Mouse (Mus musculus) kidney, adult 18-20 months (tissue): ENCODE measurements around the gene Fam13c.

ENCODE experiments used
- DNase-seq: peaks from one replicate; pipeline ENCODE4 v3.0.0; 2021

Fam13c gene

DNA sequence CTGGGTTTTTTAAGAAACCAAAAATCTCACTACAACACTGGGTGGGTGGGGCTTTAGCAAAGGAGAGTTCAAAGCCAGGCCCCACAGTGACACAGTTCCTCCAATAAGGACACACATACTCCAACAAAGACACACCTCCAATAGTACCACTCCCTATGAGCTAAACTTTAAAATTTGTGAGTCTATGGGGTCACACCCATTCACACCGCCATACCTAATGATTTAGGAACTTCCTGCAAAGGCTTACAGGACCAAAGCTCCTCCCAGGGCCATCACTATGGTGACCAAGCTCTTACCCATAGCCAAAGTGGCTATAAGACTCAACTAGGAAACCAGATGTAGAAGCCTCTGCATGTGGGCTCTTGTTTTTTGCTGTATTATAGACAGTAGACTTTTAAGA is 30.6 kb downstream of the Fam13c start:
- no peak for DNase-seq

DNA sequence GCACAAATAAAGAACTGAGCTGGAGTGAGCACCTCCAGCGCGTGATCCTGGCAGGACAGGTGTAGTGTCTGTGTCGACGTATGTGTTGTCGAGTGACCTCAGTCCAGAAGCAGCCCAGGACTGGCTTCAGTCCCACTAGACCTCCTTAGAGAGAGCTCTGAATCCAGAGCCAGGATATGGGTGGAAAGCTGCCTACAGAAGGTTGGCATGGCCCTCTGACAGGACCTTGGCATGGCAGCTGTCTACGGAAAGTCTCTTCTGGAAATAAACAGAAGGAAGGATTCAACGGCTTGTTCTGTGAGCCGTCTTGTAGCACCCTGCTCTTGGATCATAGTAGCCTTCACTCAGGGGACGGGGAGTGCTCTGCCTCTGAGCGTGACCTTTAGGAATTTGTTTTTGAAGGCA is 37.5 kb downstream of the Fam13c start:
- DNase-seq: no peak

DNA sequence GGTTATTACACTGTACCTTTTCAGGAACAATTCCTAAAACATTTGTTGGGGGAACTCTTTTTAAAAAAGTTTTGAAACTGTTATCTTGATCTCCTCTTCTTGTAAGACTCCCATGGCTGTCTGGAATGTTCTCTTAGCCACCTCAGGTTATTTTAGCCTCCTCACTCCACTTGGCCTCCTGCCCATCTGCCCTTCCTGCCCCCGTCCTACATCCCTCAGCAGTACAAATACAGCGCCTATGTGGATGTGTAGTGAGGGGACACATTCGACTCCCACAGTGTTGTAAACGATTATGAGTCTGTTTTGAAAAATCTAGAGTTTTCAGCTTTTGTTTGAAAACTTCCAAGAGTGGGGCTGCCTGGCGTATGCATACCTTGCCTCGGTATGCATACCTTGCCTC is 43.5 kb downstream of the Fam13c start:
- DNase-seq: no peak

DNA sequence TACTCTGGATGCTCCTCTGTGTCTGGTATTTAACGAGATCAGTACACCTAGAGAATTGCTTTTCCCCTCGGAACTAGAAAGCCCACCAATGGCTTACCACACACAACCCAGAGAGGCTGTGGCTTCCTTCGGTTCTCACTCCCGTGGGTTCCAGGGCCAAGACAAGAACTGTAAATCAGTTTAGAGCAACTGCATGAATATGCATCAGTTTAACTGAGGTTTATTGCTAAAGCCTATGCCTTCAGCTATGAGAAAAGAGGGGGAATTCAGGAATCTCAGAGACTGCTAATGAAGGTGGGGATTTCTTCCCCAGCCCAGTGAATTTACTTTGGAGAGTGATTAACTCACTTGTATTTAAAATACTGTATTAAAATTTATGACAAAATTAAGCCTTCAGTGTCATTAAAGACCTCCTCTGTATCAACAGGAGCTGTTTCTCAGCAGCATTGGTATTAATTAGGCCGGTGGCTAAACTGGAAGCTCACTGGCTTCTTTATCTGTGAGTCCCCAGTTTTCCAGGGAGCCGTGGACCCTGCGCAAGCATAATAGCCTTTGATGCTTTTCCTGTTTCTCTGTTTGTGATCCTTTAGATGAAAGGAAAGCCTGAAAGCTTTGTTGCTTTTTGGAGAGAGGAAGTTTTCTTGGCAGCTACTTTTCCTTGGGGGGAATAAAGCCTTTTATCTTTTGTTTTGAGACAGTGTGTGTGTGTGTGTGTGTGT is 44.4 kb downstream of the Fam13c start:
- DNase-seq: no peak

DNA sequence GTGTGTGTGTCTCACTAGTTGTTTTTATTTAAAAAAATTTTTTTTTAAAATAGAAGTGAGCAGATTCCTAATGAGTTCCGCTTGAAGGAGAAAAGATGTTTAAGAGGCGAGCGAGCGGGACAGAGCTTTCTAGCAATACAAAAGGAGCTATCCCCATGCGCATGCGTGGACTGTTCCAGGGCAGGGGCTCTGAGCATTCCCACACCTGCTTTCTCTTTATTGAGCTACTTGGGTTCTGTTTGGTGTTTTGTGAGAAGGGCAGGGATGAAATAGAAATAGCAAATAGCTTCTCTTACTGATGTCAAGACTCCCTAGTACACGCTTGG is 45.0 kb downstream of the Fam13c start:
- no peak for DNase-seq

DNA sequence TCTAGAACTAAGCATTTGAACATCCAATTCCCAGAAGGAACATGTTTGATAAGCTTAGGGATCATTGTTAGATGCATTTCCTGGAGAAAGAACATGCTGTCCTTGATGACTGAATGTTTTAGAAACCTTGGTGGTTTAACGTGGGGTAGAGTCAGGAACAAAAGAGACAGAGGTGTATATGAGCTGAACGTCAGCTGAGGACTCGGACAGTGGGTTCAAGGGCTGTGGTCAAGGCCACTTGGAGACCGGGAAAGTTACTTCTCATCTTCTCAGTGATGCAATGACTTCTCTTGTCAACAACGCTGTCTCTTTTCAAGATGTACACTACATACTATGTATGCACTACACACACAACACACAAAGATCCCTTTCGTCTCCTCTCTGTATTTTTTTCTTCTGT is 46.4 kb downstream of the Fam13c start:
- DNase-seq: no peak

DNA sequence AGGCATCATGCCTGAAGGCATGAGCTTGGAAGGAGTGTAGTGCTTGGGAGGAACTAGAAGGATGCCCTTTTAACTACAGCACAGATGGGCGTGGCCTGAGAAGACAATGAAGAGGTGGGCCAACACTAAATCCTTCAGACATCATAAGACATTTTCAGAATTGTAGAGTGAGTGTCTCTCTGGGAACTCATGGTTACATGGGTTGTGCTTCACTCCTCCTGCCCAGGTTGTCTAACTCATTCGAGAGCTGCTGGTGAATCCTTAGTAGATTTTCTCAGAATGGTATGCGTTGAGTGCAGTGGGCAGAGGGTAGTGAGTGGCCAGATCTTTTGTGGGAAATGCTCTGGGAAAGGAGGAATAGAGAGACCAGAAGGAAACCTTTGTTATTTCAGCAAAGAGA is 53.6 kb downstream of the Fam13c start:
- DNase-seq: no peak

DNA sequence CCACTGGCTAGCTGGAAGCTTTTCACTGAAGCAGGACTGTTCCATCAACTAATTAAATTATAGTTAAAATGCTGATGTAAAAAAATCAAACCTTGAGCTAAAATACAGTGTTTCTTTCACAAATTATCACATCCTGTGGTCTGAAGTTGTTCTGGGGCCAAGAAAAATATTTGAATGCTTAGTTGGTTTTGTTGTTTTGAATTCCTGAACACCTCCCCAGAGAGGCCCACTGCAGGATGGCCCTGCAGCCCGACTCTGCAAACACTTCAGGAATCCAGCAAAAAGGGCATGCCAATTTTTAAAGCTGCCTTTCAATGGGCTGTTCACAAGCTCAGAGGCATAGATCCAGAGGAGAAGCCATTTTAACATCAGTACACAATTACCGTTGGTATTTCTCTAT is 54.2 kb downstream of the Fam13c start:
- no peak for DNase-seq

DNA sequence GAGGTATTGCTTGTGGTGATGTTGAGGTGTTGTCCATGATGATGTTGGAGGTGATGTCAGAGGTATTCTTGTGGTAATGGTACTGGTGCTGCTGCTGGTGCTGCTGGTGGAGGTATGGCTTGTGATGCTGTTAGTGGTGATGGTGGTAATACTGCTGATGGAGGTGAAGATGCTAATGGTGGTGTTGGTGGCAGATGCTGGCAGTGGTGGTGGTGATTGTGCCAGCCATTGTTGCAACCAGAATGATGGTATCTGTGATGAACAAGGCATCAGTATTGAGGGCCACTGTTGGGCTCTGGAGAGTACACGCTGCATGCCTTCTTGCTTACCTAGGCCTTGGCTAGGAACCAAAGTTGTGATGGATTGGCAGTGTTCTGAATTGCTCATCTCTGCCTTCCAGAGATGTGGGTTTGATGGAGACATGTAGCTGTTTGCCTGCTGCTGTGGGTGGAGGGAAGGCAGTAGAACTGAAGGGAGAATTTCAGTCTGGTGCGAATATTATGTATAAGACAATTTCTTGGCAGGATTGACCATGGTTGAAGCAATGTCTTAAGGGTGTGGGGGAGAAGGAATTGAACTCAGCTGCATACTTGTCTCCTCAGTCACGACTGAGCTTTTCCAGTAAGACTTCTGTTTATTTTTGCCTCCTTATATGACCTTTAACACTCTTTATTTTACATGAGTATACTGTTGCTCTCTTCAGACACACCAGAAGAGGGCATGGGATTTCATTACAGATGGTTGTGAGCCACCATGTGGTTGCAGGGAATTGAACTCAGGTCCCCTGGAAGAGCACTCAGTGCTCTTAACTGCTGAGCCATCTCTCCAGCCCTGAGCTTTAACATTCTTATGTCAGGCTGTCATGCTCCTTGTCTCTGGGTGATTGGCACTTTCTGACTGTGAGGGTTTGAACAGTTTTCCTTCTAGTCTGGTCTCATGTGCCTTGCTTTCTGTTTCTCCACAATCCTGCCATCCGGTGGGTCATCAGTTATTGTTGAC is 55.1 kb downstream of the Fam13c start:
- no peak for DNase-seq

DNA sequence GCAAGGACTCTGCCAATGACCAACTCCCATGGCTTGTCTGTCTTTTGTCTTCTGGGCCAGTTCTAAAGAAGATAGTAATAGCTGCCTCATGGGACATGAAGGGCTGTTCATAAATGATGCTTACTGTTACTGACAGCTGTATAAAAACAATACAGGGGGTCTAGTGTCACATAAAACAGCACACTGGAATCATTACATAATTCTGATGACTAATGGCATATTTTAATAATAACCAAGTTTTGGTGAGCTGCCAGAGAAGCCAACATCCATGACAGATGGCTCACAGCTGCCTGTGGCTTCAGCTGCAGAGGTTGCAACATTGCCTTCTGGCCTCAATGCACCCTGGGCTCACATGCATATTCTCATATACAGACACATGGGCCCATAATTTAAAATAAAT is 56.7 kb downstream of the Fam13c start:
- DNase-seq: no peak

DNA sequence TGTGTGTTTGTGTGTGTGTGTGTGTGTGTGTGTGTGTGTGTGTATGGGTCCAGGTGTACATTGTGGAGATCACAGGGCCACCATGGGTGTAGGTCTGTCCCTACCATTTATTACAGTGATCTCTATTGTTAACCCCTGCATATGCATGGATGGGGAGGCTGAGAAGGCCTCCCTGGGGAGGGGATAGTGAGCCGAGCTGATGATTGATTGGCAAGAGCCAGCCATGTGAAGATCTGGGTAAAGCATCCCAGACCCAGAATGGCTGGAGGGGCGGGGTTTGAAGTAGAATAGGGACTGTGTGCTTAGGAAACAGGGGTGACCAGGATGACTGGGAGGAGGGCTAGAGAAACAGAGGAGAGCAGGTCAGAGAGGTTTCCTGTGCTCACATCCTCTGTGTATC is 58.0 kb downstream of the Fam13c start:
- no peak for DNase-seq

DNA sequence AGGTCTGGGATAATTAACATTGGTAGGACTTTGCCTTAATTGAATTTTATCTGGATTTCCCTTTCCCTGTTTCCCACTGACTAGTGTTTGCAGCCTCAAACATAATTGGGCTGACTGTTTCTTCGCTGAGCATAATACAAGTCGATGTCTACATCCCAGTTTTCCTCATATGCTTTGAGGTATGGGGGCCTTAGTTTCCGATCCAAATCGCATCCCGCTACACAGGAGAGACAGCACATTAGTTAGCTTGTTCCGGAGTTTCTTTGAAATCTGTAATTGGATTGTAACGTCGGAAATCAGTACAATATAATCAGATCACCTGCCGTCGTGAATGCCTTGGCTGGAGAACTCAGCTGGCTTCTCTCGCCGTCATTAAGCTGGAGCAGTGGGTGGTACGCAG is 59.0 kb downstream of the Fam13c start:
- DNase-seq: no peak

DNA sequence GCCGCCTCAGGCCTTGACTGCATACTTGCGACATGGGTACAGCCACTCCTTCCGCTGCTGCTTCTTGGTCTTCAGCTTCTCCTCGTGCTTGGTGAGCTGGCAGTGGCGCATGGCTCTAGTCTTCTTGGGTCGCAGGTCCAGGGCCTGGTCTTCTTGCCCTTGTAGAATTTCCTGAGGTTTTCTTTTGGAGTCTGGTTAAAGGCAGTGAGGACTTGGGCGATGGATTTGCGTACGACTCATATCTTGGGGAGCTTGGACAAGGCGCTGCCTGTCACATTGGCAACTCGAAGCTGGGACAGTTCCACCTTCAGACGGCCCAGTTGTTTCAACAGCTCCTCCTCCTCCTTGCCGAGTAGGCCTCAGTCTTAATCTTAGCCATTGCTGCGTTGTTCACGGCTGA is 64.6 kb downstream of the Fam13c start:
- no peak for DNase-seq

DNA sequence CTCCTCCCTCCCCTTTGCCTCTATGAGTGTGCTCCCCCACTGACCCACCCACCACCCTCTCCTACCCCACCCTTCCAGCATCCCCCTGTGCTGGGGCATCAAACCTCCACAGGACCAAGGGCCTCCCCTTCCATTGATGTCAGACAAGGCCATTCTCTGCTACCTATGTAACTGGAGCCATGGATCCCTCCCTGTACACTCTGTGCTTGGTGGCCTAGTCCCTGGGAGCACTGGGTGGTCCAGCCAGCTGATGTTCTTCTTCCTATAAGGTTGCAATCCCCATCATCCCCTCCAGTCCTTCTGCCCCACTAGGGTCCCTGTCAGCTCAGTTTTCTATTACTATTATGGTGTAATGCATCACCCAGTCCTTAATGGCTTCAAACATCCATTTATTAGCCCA is 65.1 kb downstream of the Fam13c start:
- no peak for DNase-seq

DNA sequence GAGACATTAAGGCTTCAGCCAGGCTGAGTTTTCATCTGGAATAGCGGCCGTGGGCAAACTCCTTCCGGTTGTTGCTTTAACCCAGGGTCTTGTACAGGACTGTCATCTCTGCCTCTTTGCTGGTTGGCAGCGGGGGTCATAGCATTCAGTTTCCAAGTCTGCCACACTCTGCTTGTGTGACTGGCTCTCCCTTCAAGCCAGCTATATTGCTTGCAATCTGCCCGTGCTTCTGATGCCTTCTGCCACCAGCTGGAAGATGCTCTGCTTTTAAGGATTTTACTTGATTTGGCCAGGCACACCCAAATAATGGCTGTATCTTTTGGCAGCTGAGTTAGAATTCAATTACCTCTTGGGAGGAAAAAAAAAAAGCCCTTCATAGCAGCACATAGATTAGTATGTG is 65.6 kb downstream of the Fam13c start:
- DNase-seq: no peak

DNA sequence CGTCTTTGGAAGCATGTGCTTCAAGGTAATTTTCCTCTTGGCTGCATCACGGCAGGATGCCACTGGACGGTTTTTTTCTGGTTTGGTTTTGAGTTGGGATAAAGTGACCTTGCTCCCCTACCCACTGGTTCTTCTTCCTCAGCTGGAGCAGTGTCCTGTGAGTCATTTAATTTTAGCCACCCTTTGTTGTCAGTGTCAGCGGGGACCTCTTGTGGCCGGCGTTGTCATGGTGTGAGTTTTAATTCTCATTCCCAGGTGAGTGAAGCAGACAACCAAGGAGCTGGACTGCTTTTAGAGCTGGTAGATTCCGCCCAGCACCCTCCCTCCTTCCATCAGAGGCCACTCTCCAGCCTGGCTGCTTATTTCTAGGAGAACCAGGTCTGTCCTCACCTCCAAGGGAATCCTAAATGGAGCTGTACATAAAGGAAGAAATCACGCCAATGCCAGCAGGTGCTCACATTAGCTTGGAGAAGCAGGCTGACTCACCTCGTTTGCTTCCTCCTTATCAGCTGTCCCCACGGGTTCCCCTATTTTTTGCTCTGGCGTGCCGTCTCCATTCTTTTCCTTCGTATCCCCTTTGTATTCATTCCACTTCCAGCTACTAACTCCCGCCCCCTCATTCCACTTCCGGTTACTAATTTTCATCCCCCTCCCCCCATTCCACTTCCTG is 66.4 kb downstream of the Fam13c start:
- peak; percentile 33 for DNase-seq

DNA sequence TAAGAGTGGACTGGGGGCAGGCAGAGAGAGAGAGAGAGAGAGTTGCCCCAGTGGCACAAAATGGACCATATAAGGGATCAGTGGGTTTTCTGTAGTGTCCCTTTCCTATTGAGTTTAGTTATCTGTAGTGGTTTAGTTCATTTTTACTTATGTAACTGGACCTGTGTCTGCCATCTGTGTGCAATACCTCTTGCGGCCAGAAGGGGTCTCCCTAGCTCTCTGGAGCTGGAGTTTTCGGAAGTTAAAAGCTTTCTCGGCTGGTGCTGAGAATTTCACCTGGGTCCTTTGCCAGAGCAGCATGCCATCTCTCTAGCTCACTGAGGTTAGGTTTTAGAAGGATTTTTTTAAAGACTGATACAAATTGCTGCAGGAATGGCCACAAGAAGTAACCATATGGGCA is 67.6 kb downstream of the Fam13c start:
- DNase-seq: no peak

DNA sequence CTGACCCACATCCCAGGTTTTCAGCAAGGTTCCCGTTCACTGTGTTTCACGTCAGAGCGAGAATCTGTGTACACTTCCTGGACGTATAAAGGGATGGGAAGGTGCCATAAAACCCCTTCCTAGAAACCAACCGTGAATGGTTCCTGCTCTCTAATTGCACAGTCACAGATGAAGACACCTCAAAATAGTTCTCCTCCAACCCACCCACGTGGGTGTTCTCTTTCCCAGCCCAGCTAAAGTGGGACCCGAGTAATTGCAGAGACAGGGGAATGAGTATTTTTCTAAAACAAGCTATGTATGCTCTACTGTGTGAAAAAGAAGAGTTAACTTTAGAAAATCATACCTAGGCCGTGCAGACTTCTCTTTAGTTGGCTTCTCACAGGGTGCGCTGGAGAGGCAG is 74.6 kb downstream of the Fam13c start:
- DNase-seq: no peak

DNA sequence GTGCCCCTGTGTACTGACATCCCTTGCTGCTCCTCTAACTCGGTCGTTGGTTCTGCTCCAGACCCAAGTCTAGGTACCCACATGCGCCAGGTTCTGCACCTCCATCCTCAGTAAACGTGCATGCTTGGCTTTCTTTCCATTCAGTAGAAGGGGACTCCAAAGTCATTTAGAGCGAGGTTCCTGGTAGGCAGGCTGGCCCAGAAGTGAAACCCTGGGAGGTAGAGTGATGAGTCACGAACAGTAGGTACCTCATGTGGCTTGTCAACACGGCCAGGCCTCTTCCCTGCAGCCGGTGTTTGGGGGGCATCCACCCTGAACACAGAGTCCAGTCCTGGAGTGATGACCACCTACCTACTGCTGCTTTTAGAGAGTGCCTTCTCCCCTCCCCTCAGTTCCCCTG is 76.4 kb downstream of the Fam13c start:
- no peak for DNase-seq

DNA sequence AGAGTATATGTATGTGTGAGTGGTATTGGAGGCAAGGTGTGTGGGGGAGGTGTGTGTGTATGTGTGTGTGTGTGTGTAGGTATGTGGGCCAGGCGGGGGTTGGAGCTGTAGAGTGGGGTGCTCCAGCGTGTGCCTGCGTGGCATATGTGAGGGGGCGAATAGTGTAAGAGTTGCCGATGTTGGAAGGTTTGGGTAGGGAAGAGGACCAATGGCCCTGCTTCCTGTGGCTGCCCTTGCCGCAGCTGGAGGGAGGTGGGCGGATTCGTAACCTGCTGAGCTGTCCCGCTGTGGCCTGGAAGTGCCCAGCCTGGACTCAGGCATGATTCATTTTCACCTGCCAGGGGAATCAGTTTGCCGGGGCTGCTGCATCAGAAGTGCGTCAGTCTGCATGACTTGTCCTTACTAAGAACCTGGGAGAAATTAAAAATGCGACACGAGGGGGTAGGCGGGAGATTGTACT is 79.4 kb downstream of the Fam13c start:
- no peak for DNase-seq

DNA sequence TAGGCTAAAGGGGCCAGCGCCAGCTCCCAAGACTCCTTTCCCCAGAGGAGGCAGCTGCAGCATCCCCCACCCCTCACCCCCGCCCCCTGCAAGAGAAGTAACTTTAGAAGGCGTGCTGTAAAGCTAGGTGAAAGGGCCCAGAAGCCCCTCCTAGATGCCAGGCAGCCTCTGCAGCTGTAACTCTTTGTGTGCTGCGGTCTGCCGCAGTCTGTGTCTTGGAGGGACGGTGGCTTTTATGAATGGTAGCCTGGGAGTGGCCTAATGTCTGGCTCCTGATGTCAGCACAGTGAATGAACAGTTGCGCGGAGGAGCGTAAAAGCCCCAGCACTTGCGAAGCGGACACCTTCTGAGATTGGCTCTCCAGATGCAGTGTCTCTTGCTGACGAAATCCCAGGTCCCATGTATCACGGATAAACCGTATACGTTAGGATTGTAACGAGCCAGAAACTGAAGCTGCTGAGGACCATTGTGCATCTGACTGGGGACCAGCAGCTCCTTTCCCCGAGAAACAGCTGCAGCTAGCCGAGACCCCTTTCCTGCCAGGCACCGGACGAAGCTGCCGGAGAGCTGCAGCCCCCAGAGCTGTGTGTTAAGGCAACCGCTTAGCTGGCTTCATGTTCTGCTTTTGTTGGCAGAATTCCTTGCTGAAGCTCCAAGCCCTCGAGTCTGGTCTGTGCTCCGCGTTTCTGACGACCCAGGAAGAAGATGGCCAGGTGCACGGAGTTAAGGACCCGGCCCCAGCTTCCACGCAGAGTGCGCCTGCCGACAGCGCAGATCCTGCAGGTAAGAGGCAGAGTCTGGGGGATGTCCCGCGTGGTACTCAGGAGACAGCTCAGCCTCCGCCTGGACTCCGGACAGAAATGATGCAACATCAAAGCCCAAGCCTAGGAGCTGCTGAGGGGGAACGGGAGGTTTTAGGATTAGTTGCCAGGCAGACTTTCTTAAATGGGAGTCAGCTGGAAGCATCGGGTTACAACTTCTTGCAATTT is 80.2 kb downstream of the Fam13c start:
- peak; percentile 7 for DNase-seq

DNA sequence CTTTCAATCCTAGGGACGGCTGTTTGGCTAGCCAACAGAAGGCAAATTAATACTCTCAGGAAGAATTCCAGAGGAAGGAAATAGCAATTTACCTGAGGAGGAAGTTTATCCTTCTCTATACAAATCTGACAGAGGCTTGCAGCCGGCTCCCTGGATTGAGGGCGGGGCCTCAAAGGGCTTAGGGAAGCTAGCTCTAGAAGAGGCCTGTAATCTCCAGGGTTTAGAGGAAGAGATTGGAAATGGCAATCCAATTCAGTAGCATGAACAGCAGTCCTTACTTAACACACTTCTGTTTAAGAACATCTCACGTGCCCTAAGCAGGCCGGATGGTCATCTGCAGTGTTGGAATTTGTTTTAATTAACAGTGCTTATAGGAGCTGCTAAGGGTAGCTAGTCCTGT is 81.1 kb downstream of the Fam13c start:
- DNase-seq: no peak
